Mouse (Mus musculus): ENCODE measurements at regions not wholly inside any gene's neighbourhood (a gene's known extent, or its start where the extent isn't known, plus 50 kb on each side); places are given as distances from the start of the nearest gene placed in this dataset.

- TF ChIP-seq CTCF (conservative IDR thresholded peaks at IDR 0.05 in 1 of 2, IDR thresholded peaks at IDR 0.05 in 1 of 2; ENCODE audit: low read depth in 2 of 2, low read length in 2 of 2) (no peak), ZMIZ1 (IDR thresholded peaks at IDR 0.05; ENCODE audit: low read depth, low read length) (no peak), SIN3A (IDR thresholded peaks at IDR 0.05; ENCODE audit: low read length) (no peak)
These were observed 365.8 kb upstream of the Id4 start for GRCm38 (mm10) chr13:47895256-47895655.
